In genomic region chr17:27555075-27555511, GRCm38 (mm10) we compare ENCODE assay signal across 8 mouse cellular contexts. TPM values are rescaled to one million over a fixed set of nuclear protein-coding genes. Genes with fewer than 3 reads are reported as not detected.
DNase-seq lines count a peak whose midpoint lies in the region; ATAC-seq and TF ChIP-seq lines count a peak whose summit lies in the region.

No protein-coding gene starts in this region.

- DNase-seq in heart, adult 9 months (ENCODE audit: low spot score in 2 of 2), result no peak
- DNase-seq in lung, postnatal 10 days, result peak; percentile 61
- peak; percentile 80 for DNase-seq in retina, embryonic 14.5 days (ENCODE audit: low spot score)
- no peak for DNase-seq in layer of hippocampus, adult 9-10 months (ENCODE audit: low spot score)
- DNase-seq in gastrocnemius, postnatal 36 days, result no peak

- peak overlapping the region; percentile 91 for H3K4me3 ChIP-seq in heart, embryonic 11.5 days (ENCODE audit: low read depth, low read length)
- peak overlapping the region; percentile 63 for H3K4me3 ChIP-seq in embryonic facial prominence, embryonic 15.5 days (replicated peaks)
- H3K4me3 ChIP-seq in intestine, postnatal 0 days (ENCODE audit: low read depth, low read length), result peak overlapping the region; percentile 80

- intact Hi-C loops in gastrocnemius, postnatal 36 days (cut with DNase I), result no loop called here

- no peaks in the 10 kb centered on the region for H3K27me3 ChIP-seq in heart, embryonic 11.5 days (ENCODE audit: control insufficient read depth, insufficient read depth, low read length)
- H3K27me3 ChIP-seq in embryonic facial prominence, embryonic 15.5 days, result no peaks in the 10 kb centered on the region
- H3K27me3 ChIP-seq in intestine, postnatal 0 days (replicated peaks; ENCODE audit: control insufficient read depth, insufficient read depth, low read length), result no peaks in the 10 kb centered on the region

- H3K27ac ChIP-seq in heart, embryonic 11.5 days (ENCODE audit: low read depth, low read length), result peak overlapping the region; percentile 99
- H3K27ac ChIP-seq in embryonic facial prominence, embryonic 15.5 days (replicated peaks), result peak overlapping the region; percentile 94
- H3K27ac ChIP-seq in intestine, postnatal 0 days (ENCODE audit: low read depth, low read length), result peak overlapping the region; percentile 91

- peak overlapping the region; percentile 93 for H3K4me2 ChIP-seq in heart, embryonic 11.5 days
- H3K4me2 ChIP-seq in embryonic facial prominence, embryonic 15.5 days (replicated peaks), result peak overlapping the region; percentile 70
- H3K4me2 ChIP-seq in intestine, postnatal 0 days (replicated peaks; ENCODE audit: low read depth), result peak overlapping the region; percentile 93

- H3K9me3 ChIP-seq in heart, embryonic 11.5 days (replicated peaks; ENCODE audit: control insufficient read depth, low read length), result no peaks in the 10 kb centered on the region
- H3K9me3 ChIP-seq in embryonic facial prominence, embryonic 15.5 days (replicated peaks), result no peaks in the 10 kb centered on the region
- H3K9me3 ChIP-seq in intestine, postnatal 0 days (ENCODE audit: control insufficient read depth), result no peaks in the 10 kb centered on the region

- H3K9ac ChIP-seq in heart, embryonic 11.5 days (ENCODE audit: low read depth, low read length), result peak overlapping the region; percentile 94
- peak overlapping the region; percentile 50 for H3K9ac ChIP-seq in embryonic facial prominence, embryonic 15.5 days
- H3K9ac ChIP-seq in intestine, postnatal 0 days (ENCODE audit: low read depth, low read length), result peak overlapping the region; percentile 81

- WGBS in heart, embryonic 11.5 days (ENCODE audit: insufficient replicate concordance), result under 1% methylated on average over 35 of the region's 39 CpGs
- WGBS in embryonic facial prominence, embryonic 15.5 days, result under 1% methylated on average over 39 of the region's 39 CpGs
- WGBS in intestine, postnatal 0 days, result 4% methylated on average over 28 of the region's 39 CpGs

- peaks cover 21% of the 10 kb centered on the region for H3K4me1 ChIP-seq in heart, embryonic 11.5 days (ENCODE audit: control insufficient read depth, insufficient read depth, low read length)
- H3K4me1 ChIP-seq in embryonic facial prominence, embryonic 15.5 days, result peaks cover 39% of the 10 kb centered on the region
- H3K4me1 ChIP-seq in intestine, postnatal 0 days (replicated peaks; ENCODE audit: control insufficient read depth, insufficient read depth, low read length), result 0 out of 2 replicates have a peak, but pooled peaks cover 3% of the 10 kb centered on the region

- H3K36me3 ChIP-seq in heart, embryonic 11.5 days (ENCODE audit: control insufficient read depth, insufficient read depth, low read length), result no peaks in the 10 kb centered on the region
- no peaks in the 10 kb centered on the region for H3K36me3 ChIP-seq in embryonic facial prominence, embryonic 15.5 days
- no peaks in the 10 kb centered on the region; the same call in 1 of the 2 replicates for H3K36me3 ChIP-seq in intestine, postnatal 0 days (ENCODE audit: control insufficient read depth, insufficient read depth)

- no peak for TF ChIP-seq CTCF in intestine, postnatal 0 days (IDR thresholded peaks at IDR 0.05; ENCODE audit: low read depth)

- ATAC-seq in heart, embryonic 11.5 days (replicated peaks; ENCODE audit: insufficient number of reproducible peaks, low FRiP score, low TSS enrichment), result peak; percentile 44
- peak; percentile 39 for ATAC-seq in embryonic facial prominence, embryonic 15.5 days (ENCODE audit: insufficient number of reproducible peaks, low FRiP score, low TSS enrichment, low read depth)
- peak; percentile 19 for ATAC-seq in intestine, postnatal 0 days

RNA-seq across cellular contexts. Expression of gene Hmga1, which starts 1.2 kb away (rescaled TPM):
- polyA plus RNA-seq in heart, embryonic 11.5 days (2014; fragmentation: Nextera tagmentation; extraction: Ambion mirVana), result 261 and 278 TPM in 2 replicates
- 185 and 195 TPM in 2 replicates for polyA plus RNA-seq in embryonic facial prominence, embryonic 15.5 days (2015; fragmentation: Nextera tagmentation; extraction: Ambion mirVana)
- polyA plus RNA-seq in intestine, postnatal 0 days (2015; fragmentation: Nextera tagmentation; extraction: Ambion mirVana), result 108 and 116 TPM in 2 replicates
- total RNA-seq in gastrocnemius, postnatal 36 days (2021), result 10 to 100 TPM; 24.0 to 25.2 TPM

RNA-seq across cellular contexts. Expression of gene AI413582, which starts 10.5 kb away (rescaled TPM):
- polyA plus RNA-seq in heart, embryonic 11.5 days (2014; fragmentation: Nextera tagmentation; extraction: Ambion mirVana), result 18.1 and 18.3 TPM in 2 replicates
- polyA plus RNA-seq in embryonic facial prominence, embryonic 15.5 days (2015; fragmentation: Nextera tagmentation; extraction: Ambion mirVana), result 32.5 and 35.3 TPM in 2 replicates
- polyA plus RNA-seq in intestine, postnatal 0 days (2015; fragmentation: Nextera tagmentation; extraction: Ambion mirVana), result 80.3 and 83.0 TPM in 2 replicates
- total RNA-seq in gastrocnemius, postnatal 36 days (2021), result 1 to 10 TPM; 2.7 to 2.8 TPM

RNA-seq across cellular contexts. Expression of gene Grm4, which starts 33.9 kb away (rescaled TPM):
- polyA plus RNA-seq in heart, embryonic 11.5 days (2014; fragmentation: Nextera tagmentation; extraction: Ambion mirVana), result 0.06 and 0.07 TPM in 2 replicates
- polyA plus RNA-seq in embryonic facial prominence, embryonic 15.5 days (2015; fragmentation: Nextera tagmentation; extraction: Ambion mirVana), result 0.72 and 0.85 TPM in 2 replicates
- 0.47 TPM in 2 replicates for polyA plus RNA-seq in intestine, postnatal 0 days (2015; fragmentation: Nextera tagmentation; extraction: Ambion mirVana)
- under 1 TPM in 1 of 2 experiments, not detected in 1; 0.05 TPM for total RNA-seq in gastrocnemius, postnatal 36 days (2021)

Comparison
In these comparisons a context has a peak if more than half of its experiments do, and no peak if none do; other contexts are left out.
1. DNase-seq: peak in lung, postnatal 10 days (single experiment) and retina, embryonic 14.5 days (single experiment); none in heart, adult 9 months (0 of 2), layer of hippocampus, adult 9-10 months (single experiment) and gastrocnemius, postnatal 36 days (0 of 2).
2. Peak in every context shown above with its lines, with median percentiles within 50 percentile points of each other: ATAC-seq, H3K27ac ChIP-seq, H3K4me2 ChIP-seq, H3K4me3 ChIP-seq and H3K9ac ChIP-seq.